Mouse (Mus musculus) heart, adult 18-20 months (tissue): ENCODE results near the gene Taar7a. TPM values are rescaled to one million over a fixed set of nuclear protein-coding genes. Genes with fewer than 3 reads are reported as not detected.

Experiments used
- DNase-seq, 2 experiments: peaks; one replicate each; pipeline ENCODE4 v3.0.0; 2021 to 2022; ENCODE audit warnings: mixed read lengths in 1 of 2
- total RNA-seq, 2 experiments: library from RNA; stranded (reverse); gene quantifications; 2 replicates each; pipeline ENCODE4 v1.2.3; 2021

The Taar7a gene
- total RNA-seq, 2 experiments from 2014 or later = not detected

DNA sequence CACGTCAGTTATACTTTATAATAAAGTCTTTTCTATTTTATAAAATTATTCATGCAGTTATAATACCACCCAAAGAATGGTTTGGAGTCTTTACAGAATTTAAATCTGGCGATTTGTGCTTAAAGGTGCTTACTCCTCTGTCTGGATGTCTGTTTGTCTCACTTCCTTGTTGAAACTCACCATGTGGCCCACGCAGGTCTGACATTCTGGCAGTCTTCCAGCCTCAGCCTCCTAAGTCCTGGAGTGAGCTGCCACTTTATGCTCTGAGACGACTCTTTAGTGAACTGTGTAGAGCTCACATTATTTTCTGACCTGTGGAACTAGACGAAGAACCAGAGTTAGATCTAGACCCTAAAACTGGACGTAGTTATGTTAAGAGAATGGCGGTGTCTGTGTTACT, 45.3 kb downstream of the Taar7a start:
- DNase-seq = no peak

DNA sequence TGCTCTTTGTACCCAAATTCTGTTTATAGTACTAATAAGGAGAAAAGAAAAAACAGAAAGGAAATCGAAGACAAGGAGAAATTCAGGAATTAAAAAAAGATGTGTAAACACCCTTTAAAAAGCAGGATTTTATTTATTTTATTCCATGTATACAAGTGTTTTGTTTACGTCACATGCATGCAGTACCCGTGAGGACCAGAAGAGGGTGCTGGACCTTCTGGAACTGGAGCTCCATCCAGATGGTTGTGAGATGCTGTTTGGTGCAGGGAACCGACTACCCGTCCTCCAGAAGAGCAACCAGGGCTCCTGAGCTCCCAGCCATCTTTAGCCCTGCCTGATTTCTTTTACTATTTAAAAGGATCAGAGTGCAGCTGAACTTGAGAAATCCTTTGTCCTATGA, 50.8 kb downstream of the Taar7a start:
- no peak for DNase-seq

Other genes starting within 250 kb of the Taar7a start
- 100 to 1,000 TPM; 227 to 240 TPM for gene Rps12, start 206.2 kb downstream of the Taar7a start, total RNA-seq
- gene Slc18b1, start 196.5 kb downstream of the Taar7a start, total RNA-seq = 1 to 10 TPM; 7.9 TPM
- gene Vnn3, start 142.0 kb downstream of the Taar7a start, total RNA-seq = under 1 TPM; 0.20 to 0.31 TPM
- gene Vnn1, start 98.8 kb downstream of the Taar7a start, total RNA-seq = under 1 TPM; 0.35 to 0.64 TPM
- not detected for gene Taar1, start 73.1 kb downstream of the Taar7a start, total RNA-seq
- gene Taar2, start 54.9 kb downstream of the Taar7a start, total RNA-seq = not detected
- gene Taar3, start 43.9 kb downstream of the Taar7a start, total RNA-seq = not detected
- not detected for gene Taar4, start 33.0 kb downstream of the Taar7a start, total RNA-seq
- gene Taar5, start 22.8 kb downstream of the Taar7a start, total RNA-seq = not detected
- not detected for gene Taar6, start 7.8 kb downstream of the Taar7a start, total RNA-seq
- gene Taar7b, start 6.5 kb upstream of the Taar7a start, total RNA-seq = not detected
- not detected for gene Taar7d, start 33.7 kb upstream of the Taar7a start, total RNA-seq
- gene Taar7e, start 44.1 kb upstream of the Taar7a start, total RNA-seq = not detected
- not detected for gene Taar7f, start 56.0 kb upstream of the Taar7a start, total RNA-seq
- not detected for gene Taar8a, start 83.0 kb upstream of the Taar7a start, total RNA-seq
- gene Taar8b, start 98.8 kb upstream of the Taar7a start, total RNA-seq = not detected
- not detected for gene Taar8c, start 108.4 kb upstream of the Taar7a start, total RNA-seq
- gene Taar9, start 116.1 kb upstream of the Taar7a start, total RNA-seq = not detected
- gene Stx7, start 155.8 kb upstream of the Taar7a start, total RNA-seq = 10 to 100 TPM; 44.9 to 51.8 TPM
- gene Moxd1, start 230.0 kb upstream of the Taar7a start, total RNA-seq = under 1 TPM; 0.41 to 0.52 TPM